Mouse (Mus musculus) thymus, adult 2 months (tissue): Measurements from ENCODE around the gene Fam57a.

Experiments used
- CTCF ChIP-seq: fragments of 200-500 bp; IDR thresholded peaks from 2 replicates; pipeline ENCODE4 v1.5.1; 2012; ENCODE audit warnings: mild to moderate bottlenecking, control low read depth, low read length, moderate library complexity, borderline replicate concordance; ENCODE audit not compliant: control insufficient read depth, poor library complexity, insufficient read depth; ENCODE audit errors: extremely low read depth
- POLR2A ChIP-seq: fragments of 200-500 bp; IDR thresholded peaks from 2 replicates; pipeline ENCODE4 v1.6.1; 2012; ENCODE audit warnings: mild to moderate bottlenecking, low read length, control low read depth, moderate library complexity; ENCODE audit not compliant: control insufficient read depth, poor library complexity, insufficient read depth; ENCODE audit errors: extremely low read depth

GRCm38 (mm10) chr11:76210228-76210985, 30.9 kb downstream of the Fam57a start:
- no peak for TF ChIP-seq CTCF
- TF ChIP-seq POLR2A, result no peak
